Mouse (Mus musculus): ENCODE measurements around the gene Kdsr. TPM values are rescaled to one million over a fixed set of nuclear protein-coding genes. Genes with fewer than 3 reads are reported as not detected.

The Kdsr gene
- total and polyA plus RNA-seq, 3 experiments, result 15.1 to 20.3 TPM; not detected in 1

- H3K4me1 ChIP-seq (ENCODE audit: control insufficient read depth in 1 of 2, insufficient read depth in 2 of 2, low read length in 2 of 2), result peaks cover 4 to 13% of the 10 kb centered on the region in 2 experiments
- no peaks in the 10 kb centered on the region for H3K9me3 ChIP-seq (replicated peaks; ENCODE audit: insufficient read depth, low read length)
- peaks cover 14% of the 10 kb centered on the region for H3K79me2 ChIP-seq (ENCODE audit: control insufficient read depth, insufficient read depth, low read length, poor library complexity)
- H3K27me3 ChIP-seq (ENCODE audit: control insufficient read depth in 1 of 2, insufficient read depth in 2 of 2, low read length in 2 of 2), result no peaks in the 10 kb centered on the region
- no peak overlapping the region for H3K9ac ChIP-seq (ENCODE audit: control insufficient read depth, low read depth, low read length, poor library complexity, severe bottlenecking)
- DNase-seq (ENCODE audit: low read depth, low spot score), result peak; percentile 46
- peaks cover 0 to 24% of the 10 kb centered on the region in 2 experiments; a peak in 2 of 4 replicates for H3K36me3 ChIP-seq (ENCODE audit: control insufficient read depth in 1 of 2, insufficient read depth in 2 of 2, low read length in 2 of 2)
- TF ChIP-seq RAD21 (IDR thresholded peaks at IDR 0.05; ENCODE audit: low read depth, low read length) (peak; percentile 30), SMC3 (IDR thresholded peaks at IDR 0.05; ENCODE audit: low read depth, low read length) (peak; percentile 40), CTCF (IDR thresholded peaks at IDR 0.05 in 2 of 3, conservative IDR thresholded peaks at IDR 0.05 in 1 of 3; ENCODE audit: control insufficient read depth in 1 of 3, insufficient read depth in 1 of 3, low read depth in 2 of 3, low read length in 3 of 3, poor library complexity in 1 of 3, severe bottlenecking in 1 of 3) (peak in 2 of 3 experiments; percentile 44 to 48; a peak in 4 of 6 replicates), ELF1 (IDR thresholded peaks at IDR 0.05; ENCODE audit: low read depth, low read length) (no peak), TCF12 (IDR thresholded peaks at IDR 0.05; ENCODE audit: low read depth, low read length) (no peak), POLR2AphosphoS5 (IDR thresholded peaks at IDR 0.05; ENCODE audit: borderline replicate concordance, low read depth, low read length) (no peak), HCFC1 (IDR thresholded peaks at IDR 0.05; ENCODE audit: low read depth, low read length) (no peak)
- H3K4me3 ChIP-seq (ENCODE audit: control insufficient read depth in 1 of 2, insufficient read depth in 1 of 2, low read depth in 2 of 2, low read length in 2 of 2), result no peak overlapping the region
- H3K27ac ChIP-seq (ENCODE audit: control insufficient read depth, low read depth, low read length), result no peak overlapping the region
Measured at GRCm38 (mm10) chr1:106799931-106800330, 40.4 kb upstream of the Kdsr start.

- peak; percentile 45 for DNase-seq (ENCODE audit: low read depth, low spot score)
- H3K4me1 ChIP-seq (ENCODE audit: control insufficient read depth in 1 of 2, insufficient read depth in 2 of 2, low read length in 2 of 2), result peaks cover 9 to 14% of the 10 kb centered on the region in 2 experiments
Measured at GRCm38 (mm10) chr1:106799406-106799805, 39.9 kb upstream of the Kdsr start.

More at GRCm38 (mm10) chr1:106799406-106799805, 39.9 kb upstream of the Kdsr start:
- H3K27me3 ChIP-seq (ENCODE audit: control insufficient read depth in 1 of 2, insufficient read depth in 2 of 2, low read length in 2 of 2), result no peaks in the 10 kb centered on the region
- H3K4me3 ChIP-seq (ENCODE audit: control insufficient read depth in 1 of 2, insufficient read depth in 1 of 2, low read depth in 2 of 2, low read length in 2 of 2), result no peak overlapping the region
- peaks cover 18% of the 10 kb centered on the region for H3K79me2 ChIP-seq (ENCODE audit: control insufficient read depth, insufficient read depth, low read length, poor library complexity)
- TF ChIP-seq EP300 (IDR thresholded peaks at IDR 0.05; ENCODE audit: low read depth in 1 of 2, low read length in 2 of 2), result no peak
- no peak for TF ChIP-seq SIN3A (IDR thresholded peaks at IDR 0.05; ENCODE audit: low read length)
- no peak for TF ChIP-seq USF2 (IDR thresholded peaks at IDR 0.05; ENCODE audit: borderline replicate concordance in 1 of 2, insufficient read depth in 1 of 2, low read depth in 1 of 2, low read length in 2 of 2)
- no peak for TF ChIP-seq UBTF (IDR thresholded peaks at IDR 0.05; ENCODE audit: borderline replicate concordance, insufficient read depth, low read depth, low read length)
- no peak for TF ChIP-seq BHLHE40 (IDR thresholded peaks at IDR 0.05; ENCODE audit: borderline replicate concordance, low read depth, low read length)
- TF ChIP-seq E2F4 (IDR thresholded peaks at IDR 0.05; ENCODE audit: borderline replicate concordance, low read depth, low read length), result no peak
- no peak for TF ChIP-seq MXI1 (IDR thresholded peaks at IDR 0.05; ENCODE audit: low read depth, low read length)
- no peak for TF ChIP-seq ETS1 (IDR thresholded peaks at IDR 0.05; ENCODE audit: low read depth, low read length)
- TF ChIP-seq CHD1 (IDR thresholded peaks at IDR 0.05; ENCODE audit: low read depth, low read length), result no peak
- TF ChIP-seq SMC3 (IDR thresholded peaks at IDR 0.05; ENCODE audit: low read depth, low read length), result no peak
- TF ChIP-seq GABPA (IDR thresholded peaks at IDR 0.05; ENCODE audit: low read depth, low read length), result no peak
- TF ChIP-seq MYC (IDR thresholded peaks at IDR 0.05; ENCODE audit: low read depth, low read length), result no peak
- no peak for TF ChIP-seq MEF2A (IDR thresholded peaks at IDR 0.05; ENCODE audit: extremely low read depth, insufficient replicate concordance, low read depth, low read length, poor library complexity, severe bottlenecking)
- no peak for TF ChIP-seq GATA1 (IDR thresholded peaks at IDR 0.05; ENCODE audit: low read depth, low read length)
- no peak for TF ChIP-seq TBP (IDR thresholded peaks at IDR 0.05; ENCODE audit: low read depth, low read length)
- H3K27ac ChIP-seq (ENCODE audit: control insufficient read depth, low read depth, low read length), result no peak overlapping the region
- no peak overlapping the region for H3K9ac ChIP-seq (ENCODE audit: control insufficient read depth, low read depth, low read length, poor library complexity, severe bottlenecking)
- no peaks in the 10 kb centered on the region for H3K9me3 ChIP-seq (replicated peaks; ENCODE audit: insufficient read depth, low read length)
- H3K36me3 ChIP-seq (ENCODE audit: control insufficient read depth in 1 of 2, insufficient read depth in 2 of 2, low read length in 2 of 2), result peaks cover 0 to 29% of the 10 kb centered on the region in 2 experiments; a peak in 2 of 4 replicates

Data from MEL (cell line).